Mouse (Mus musculus): Measurements from ENCODE around the gene Per1.

- TF ChIP-seq GATA1 (IDR thresholded peaks at IDR 0.05; ENCODE audit: borderline replicate concordance, low read length) (no peak), FLI1 (IDR thresholded peaks at IDR 0.05; ENCODE audit: low read length) (no peak)
These were observed 10.2 kb downstream of the Per1 start for GRCm38 (mm10) chr11:69105227-69105626.
